Mouse (Mus musculus) testis, adult 2 months (tissue): Measurements from ENCODE around the gene Cpsf2.
"Not testable (repeated sequence)": the region's sequence is repeated elsewhere in the genome, so short reads cannot be mapped to it uniquely, and the experiment has no call there.

Source experiments
- CTCF ChIP-seq: fragments of 200-500 bp; IDR thresholded peaks from 2 replicates; pipeline ENCODE4 v1.5.1; 2012; ENCODE audit warnings: low read depth, mild to moderate bottlenecking, inconsistent platforms, low read length, moderate library complexity; ENCODE audit not compliant: control insufficient read depth, insufficient read depth, insufficient replicate concordance
- POLR2A ChIP-seq: fragments of 200-500 bp; IDR thresholded peaks from 2 replicates; pipeline ENCODE4 v1.6.1; 2012; ENCODE audit warnings: low read depth, mild to moderate bottlenecking, inconsistent platforms, low read length, moderate library complexity; ENCODE audit not compliant: control insufficient read depth

GRCm38 (mm10) chr12:101958960-101959780 is 16.6 kb upstream of the Cpsf2 start:
- not testable (repeated sequence) for TF ChIP-seq CTCF, POLR2A
